Mouse (Mus musculus) neural tube, embryonic 14.5 days (tissue): ENCODE measurements at regions not wholly inside any gene's neighbourhood (a gene's known extent, or its start where the extent isn't known, plus 50 kb on each side); places are given as distances from the start of the nearest gene placed in this dataset.
A peak's percentile ranks its signal among the peaks of the same experiment; 100 is the strongest.

Experiments
- ATAC-seq: fragments of 200-750 bp; cut with Nextera tagmentation; 2 replicates; pipeline ENCODE4 v1.8.0; 2017; ENCODE audit warnings: low read depth, mild to moderate bottlenecking, moderate TSS enrichment, moderate library complexity
- H3K27ac ChIP-seq: fragments of 300-500 bp; sonication (generic); 2 replicates; pipeline ENCODE4 v1.5.1; 2014; ENCODE audit warnings: low read depth, mild to moderate bottlenecking, control low read depth, low read length, moderate library complexity, mixed read lengths
- H3K27me3 ChIP-seq: fragments of 300-500 bp; sonication (generic); 2 replicates; pipeline ENCODE4 v1.6.1; 2014; ENCODE audit warnings: low read length; ENCODE audit not compliant: control insufficient read depth, insufficient read depth
- H3K36me3 ChIP-seq: fragments of 300-500 bp; sonication (generic); 2 replicates; pipeline ENCODE4 v1.6.1; 2014; ENCODE audit warnings: low read length, mixed read lengths; ENCODE audit not compliant: control insufficient read depth, insufficient read depth
- H3K4me1 ChIP-seq: fragments of 300-500 bp; sonication (generic); 2 replicates; pipeline ENCODE4 v1.6.1; 2014; ENCODE audit warnings: low read length; ENCODE audit not compliant: control insufficient read depth, insufficient read depth
- H3K4me2 ChIP-seq: fragments of 300-500 bp; sonication (generic); 2 replicates; pipeline ENCODE4 v1.6.1; 2014; ENCODE audit warnings: mild to moderate bottlenecking, low read depth, low read length, control low read depth
- H3K4me3 ChIP-seq: fragments of 300-500 bp; sonication (generic); 2 replicates; pipeline ENCODE4 v1.5.1; 2014; ENCODE audit warnings: low read depth, low read length, control low read depth, mixed read lengths
- H3K9ac ChIP-seq: fragments of 300-500 bp; sonication (generic); replicated peaks from 2 replicates; pipeline ENCODE4 v1.6.1; 2014; ENCODE audit warnings: low read depth, mild to moderate bottlenecking, control low read depth, low read length, mixed read lengths
- H3K9me3 ChIP-seq: fragments of 300-500 bp; sonication (generic); 2 replicates; pipeline ENCODE4 v1.6.1; 2016; ENCODE audit warnings: low read length; ENCODE audit not compliant: control insufficient read depth
- WGBS: fragments of 180-500 bp; shearing (Covaris S2); extraction: QIAGEN DNeasy Blood & Tissue Kit; methylation state at CpG from one replicate; pipeline ENCODE4 v1.1.7; 2014; 5-methylcytosine and 5-hydroxymethylcytosine counted together

DNA sequence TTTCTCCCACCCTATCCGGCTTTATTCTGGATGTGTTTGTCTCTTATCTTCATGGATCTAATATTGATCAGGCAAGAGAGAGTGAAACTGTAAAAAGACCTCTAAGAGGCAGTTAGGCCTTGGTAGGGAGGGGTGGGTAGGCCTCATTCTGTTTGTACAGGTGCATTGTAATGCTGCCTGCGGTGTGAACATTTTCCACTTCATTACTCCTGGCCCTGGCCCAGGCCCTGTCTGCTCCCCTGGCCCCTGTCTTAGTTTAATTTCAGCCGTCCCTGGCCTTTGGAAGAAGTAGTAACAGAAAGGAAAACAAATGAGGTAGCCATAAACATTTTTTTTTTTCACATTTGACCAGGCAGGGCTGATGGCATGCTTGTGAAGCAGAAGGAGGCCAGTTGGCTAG lies 81.8 kb upstream of the Jun start:
- 19% methylated on average over 3 of the region's 3 CpGs for WGBS
- H3K4me3 ChIP-seq, result no peak overlapping the region
- no peaks in the 10 kb centered on the region for H3K27me3 ChIP-seq
- no peaks in the 10 kb centered on the region for H3K36me3 ChIP-seq
- H3K27ac ChIP-seq, result no peak overlapping the region
- H3K9me3 ChIP-seq, result no peaks in the 10 kb centered on the region
- H3K4me2 ChIP-seq, result no peak overlapping the region
- no peak overlapping the region for H3K9ac ChIP-seq
- ATAC-seq, result no peak
- no peaks in the 10 kb centered on the region for H3K4me1 ChIP-seq

DNA sequence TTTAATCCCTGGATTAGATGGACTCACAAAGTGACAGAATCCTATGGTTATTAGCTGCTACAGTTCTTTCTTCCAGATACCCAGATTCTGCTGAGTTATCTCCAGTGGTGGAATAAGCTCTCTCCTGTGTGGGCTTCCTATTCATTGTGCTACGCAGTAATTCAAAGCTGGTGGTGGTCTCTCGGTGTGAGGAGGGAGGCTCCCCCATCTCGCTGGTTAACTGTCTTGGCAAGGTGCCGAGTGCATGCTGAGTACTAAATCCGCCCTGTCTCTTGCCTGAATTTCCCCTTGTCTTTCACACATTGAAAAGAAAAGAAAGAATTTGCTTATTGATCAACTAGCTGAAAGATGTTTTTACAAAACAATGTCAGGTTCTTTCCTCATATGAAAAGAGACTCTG lies 82.6 kb upstream of the Jun start:
- Histone ChIP-seq H3K9ac (no peak overlapping the region), H3K4me1 (no peaks in the 10 kb centered on the region), H3K27ac (no peak overlapping the region), H3K27me3 (no peaks in the 10 kb centered on the region), H3K9me3 (no peaks in the 10 kb centered on the region), H3K4me3 (no peak overlapping the region), H3K4me2 (no peak overlapping the region), H3K36me3 (no peaks in the 10 kb centered on the region)
- peak; percentile 58; the same call in 1 of the 2 replicates for ATAC-seq
- WGBS, result 5% methylated on average over 5 of the region's 5 CpGs

GRCm38 (mm10) chr4:95137413-95138143 lies 85.6 kb upstream of the Jun start:
- Histone ChIP-seq H3K36me3 (no peaks in the 10 kb centered on the region), H3K9me3 (no peaks in the 10 kb centered on the region), H3K9ac (no peak overlapping the region), H3K4me2 (no peak overlapping the region), H3K4me1 (no peaks in the 10 kb centered on the region), H3K4me3 (no peak overlapping the region), H3K27me3 (no peaks in the 10 kb centered on the region), H3K27ac (no peak overlapping the region)
- peak; percentile 78 for ATAC-seq
- WGBS, result 40% methylated on average over 12 of the region's 12 CpGs

DNA sequence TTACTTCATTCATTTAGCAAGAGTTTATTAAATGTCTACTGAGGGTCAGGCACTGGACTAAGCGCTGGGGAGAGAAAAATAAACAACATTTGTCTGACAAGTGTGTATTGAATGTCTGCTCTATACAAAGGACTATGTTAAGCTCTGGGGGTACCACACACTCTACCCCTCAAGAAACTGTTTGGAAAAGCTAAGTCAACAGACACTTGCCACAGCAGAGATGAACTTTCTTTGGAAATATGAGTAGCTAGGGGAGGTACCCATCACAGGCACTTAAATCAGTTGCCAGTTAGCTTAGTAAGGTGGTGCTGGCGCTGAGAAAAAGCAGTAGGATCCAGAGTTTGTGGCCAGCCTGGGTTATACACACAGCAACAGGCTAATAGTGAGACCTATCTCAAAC lies 86.7 kb upstream of the Jun start:
- H3K9me3 ChIP-seq, result no peaks in the 10 kb centered on the region
- no peaks in the 10 kb centered on the region for H3K4me1 ChIP-seq
- WGBS, result 76% methylated on average over 2 of the region's 2 CpGs
- no peaks in the 10 kb centered on the region for H3K27me3 ChIP-seq
- H3K27ac ChIP-seq, result no peak overlapping the region
- no peak for ATAC-seq
- H3K9ac ChIP-seq, result no peak overlapping the region
- no peak overlapping the region for H3K4me3 ChIP-seq
- no peaks in the 10 kb centered on the region for H3K36me3 ChIP-seq
- H3K4me2 ChIP-seq, result no peak overlapping the region

DNA sequence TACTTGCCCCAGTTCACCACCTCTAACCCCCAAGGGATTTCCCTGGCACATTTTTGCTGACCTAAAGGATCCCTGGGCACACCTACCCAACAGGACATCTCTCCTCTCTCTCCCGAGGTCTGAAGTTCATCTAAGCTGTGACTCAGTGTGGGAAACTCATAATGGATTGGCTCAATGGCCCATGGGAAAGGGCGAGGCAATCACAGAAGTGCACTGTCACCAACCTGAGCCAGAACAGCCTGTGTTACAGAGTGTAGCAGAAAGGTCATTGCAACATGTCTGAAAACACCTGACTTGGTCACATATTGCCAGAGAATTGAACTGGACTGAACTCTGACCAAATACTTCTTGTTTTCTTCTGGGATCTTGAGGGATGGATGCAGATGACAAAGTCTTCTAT lies 89.2 kb upstream of the Jun start:
- Histone ChIP-seq H3K27me3 (no peaks in the 10 kb centered on the region), H3K4me1 (no peaks in the 10 kb centered on the region), H3K36me3 (no peaks in the 10 kb centered on the region), H3K4me3 (no peak overlapping the region), H3K9me3 (no peaks in the 10 kb centered on the region), H3K27ac (no peak overlapping the region), H3K9ac (no peak overlapping the region), H3K4me2 (no peak overlapping the region)
- WGBS, result 84% methylated on average over 2 of the region's 2 CpGs
- no peak for ATAC-seq

DNA sequence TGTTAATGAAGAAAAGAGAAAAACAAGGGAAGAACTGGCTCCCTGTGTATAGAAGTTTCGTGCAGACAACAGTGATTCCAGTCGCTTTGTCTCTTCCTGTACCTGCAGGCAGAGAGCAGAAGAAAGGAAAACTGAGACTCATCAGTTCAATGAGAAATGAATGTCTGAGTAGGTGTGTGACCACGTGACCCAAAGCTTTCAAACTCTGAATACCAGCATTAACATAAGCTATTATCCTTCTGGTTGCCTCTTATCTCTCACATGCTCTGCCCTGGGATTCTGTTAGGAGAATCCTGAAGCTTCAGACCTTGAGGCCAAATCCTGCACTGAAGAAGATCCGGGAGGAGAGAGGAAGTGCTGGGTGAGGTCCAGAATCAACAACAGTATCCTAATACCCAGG lies 91.1 kb upstream of the Jun start:
- no peak for ATAC-seq
- WGBS, result 83% methylated on average over 4 of the region's 4 CpGs
- no peak overlapping the region for H3K9ac ChIP-seq

DNA sequence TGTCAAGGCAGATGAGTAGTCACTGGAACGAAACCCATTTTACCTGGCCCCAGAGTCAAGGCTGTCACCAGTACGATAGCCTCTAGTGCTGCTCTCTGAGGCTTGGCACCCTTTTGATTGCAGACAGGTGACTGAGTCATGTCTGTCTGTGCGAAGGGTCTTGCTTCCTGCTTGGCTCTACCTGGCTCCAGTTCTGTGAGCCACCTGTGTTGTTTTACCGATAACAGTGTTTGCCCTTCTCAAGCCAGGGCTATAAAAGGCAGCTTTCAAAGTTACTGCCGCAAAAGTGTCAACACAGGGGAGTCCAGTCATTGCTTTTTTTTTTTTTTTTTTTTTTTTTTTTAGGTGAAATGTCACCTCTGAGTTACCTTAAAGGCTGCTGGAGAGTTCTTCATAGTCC lies 91.6 kb upstream of the Jun start:
- Histone ChIP-seq H3K9ac (no peak overlapping the region), H3K27me3 (no peaks in the 10 kb centered on the region), H3K27ac (no peak overlapping the region), H3K36me3 (no peaks in the 10 kb centered on the region), H3K9me3 (no peaks in the 10 kb centered on the region), H3K4me2 (no peak overlapping the region), H3K4me1 (no peaks in the 10 kb centered on the region), H3K4me3 (no peak overlapping the region)
- WGBS, result 93% methylated on average over 5 of the region's 5 CpGs
- no peak for ATAC-seq

More for the DNA sequence above, 91.1 kb upstream of the Jun start:
- H3K4me3 ChIP-seq, result no peak overlapping the region
- H3K36me3 ChIP-seq, result no peaks in the 10 kb centered on the region
- H3K4me2 ChIP-seq, result no peak overlapping the region
- no peaks in the 10 kb centered on the region for H3K9me3 ChIP-seq
- H3K27me3 ChIP-seq, result no peaks in the 10 kb centered on the region
- no peak overlapping the region for H3K27ac ChIP-seq
- H3K4me1 ChIP-seq, result no peaks in the 10 kb centered on the region

DNA sequence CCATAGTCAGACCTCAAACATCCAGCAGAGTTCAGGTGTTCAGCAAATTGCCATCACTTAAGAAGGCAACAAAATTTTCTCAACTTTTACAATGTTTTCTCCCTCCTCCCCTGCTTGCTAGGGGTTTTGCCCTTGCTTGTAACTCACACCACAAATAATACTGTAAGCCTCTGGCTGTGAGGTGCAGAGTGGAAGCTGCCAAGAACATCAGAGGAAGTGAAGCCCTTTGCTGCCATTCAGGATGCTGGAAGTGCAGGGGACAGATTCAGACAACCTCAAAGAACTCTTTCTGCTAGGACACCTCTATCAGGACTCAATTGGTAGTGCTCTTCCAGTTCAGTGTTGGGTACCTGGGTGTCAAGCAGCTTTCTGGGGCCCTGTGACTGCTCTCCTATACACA lies 92.4 kb upstream of the Jun start:
- no peak overlapping the region for H3K4me2 ChIP-seq
- no peaks in the 10 kb centered on the region for H3K27me3 ChIP-seq
- no peaks in the 10 kb centered on the region for H3K9me3 ChIP-seq
- ATAC-seq, result no peak
- no peak overlapping the region for H3K4me3 ChIP-seq
- no peaks in the 10 kb centered on the region for H3K4me1 ChIP-seq
- no peak overlapping the region for H3K27ac ChIP-seq
- H3K9ac ChIP-seq, result no peak overlapping the region
- no peaks in the 10 kb centered on the region for H3K36me3 ChIP-seq

DNA sequence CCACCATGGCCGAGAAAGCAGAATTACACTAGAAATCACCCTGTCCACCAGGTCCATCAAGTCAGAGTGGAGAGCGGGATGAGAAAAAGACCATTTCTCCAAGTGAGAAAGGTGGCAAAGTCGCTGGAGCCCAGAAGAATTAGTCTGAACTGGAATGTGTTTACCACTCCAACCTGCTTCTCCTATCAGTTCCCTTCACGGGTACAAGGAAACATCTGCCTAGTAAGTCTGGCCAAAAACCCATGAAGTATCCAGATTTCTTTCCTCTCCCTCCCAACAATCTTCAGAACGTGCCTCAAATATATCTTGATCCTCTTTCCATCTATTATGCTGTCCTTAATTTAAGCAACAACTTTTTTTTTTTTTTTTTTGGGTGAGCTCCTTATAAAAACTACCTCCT lies 94.2 kb upstream of the Jun start:
- H3K9ac ChIP-seq, result no peak overlapping the region
- WGBS, result 89% methylated on average over 5 of the region's 5 CpGs

More for the DNA sequence above, 94.2 kb upstream of the Jun start:
- H3K4me3 ChIP-seq, result no peak overlapping the region
- no peaks in the 10 kb centered on the region for H3K27me3 ChIP-seq
- H3K36me3 ChIP-seq, result no peaks in the 10 kb centered on the region
- H3K27ac ChIP-seq, result no peak overlapping the region
- H3K4me2 ChIP-seq, result no peak overlapping the region
- H3K4me1 ChIP-seq, result no peaks in the 10 kb centered on the region
- H3K9me3 ChIP-seq, result no peaks in the 10 kb centered on the region
- ATAC-seq, result no peak
